Mouse (Mus musculus) neural tube, embryonic 13.5 days (tissue): ENCODE measurements around the gene Galnt6. TPM values are rescaled to one million over a fixed set of nuclear protein-coding genes. Genes with fewer than 3 reads are reported as not detected.

Source experiments
- microRNA-seq: library from miRNA; unstranded; fragments of <30 nt; microRNA quantifications from one replicate; pipeline ENCODE4, GENCODE M21; 2016
- polyA plus RNA-seq: library from polyadenylated mRNA; unstranded; fragments of >200 nt; fragmentation: Nextera tagmentation; extraction: Ambion mirVana; gene quantifications from 2 replicates; pipeline ENCODE4 v1.2.1, GENCODE M21; 2015

Gene Galnt6
- polyA plus RNA-seq, 1 experiment from 2014 or later, result 0.38 TPM

Small RNA genes lying within 50 kb of the gene (microRNA-seq; reads per million reads assigned to microRNA genes)
- gene Mir6961, result not detected

Other genes with a start within 250 kb of the Galnt6 start
- gene Csrnp2, start 233.9 kb downstream of the Galnt6 start, polyA plus RNA-seq, result 39.1 and 43.8 TPM in 2 replicates
- 35.4 and 36.8 TPM in 2 replicates for gene Tfcp2, start 177.4 kb downstream of the Galnt6 start, polyA plus RNA-seq
- gene Pou6f1, start 129.4 kb downstream of the Galnt6 start, polyA plus RNA-seq, result 38.8 and 41.6 TPM in 2 replicates
- gene Dazap2, start 114.0 kb downstream of the Galnt6 start, polyA plus RNA-seq, result 161 and 162 TPM in 2 replicates
- 3.1 and 4.1 TPM in 2 replicates for gene Smagp, start 92.4 kb downstream of the Galnt6 start, polyA plus RNA-seq
- gene Bin2, start 59.8 kb downstream of the Galnt6 start, polyA plus RNA-seq, result 2.8 and 3.7 TPM in 2 replicates
- 1.2 and 2.5 TPM in 2 replicates for gene Cela1, start 41.5 kb downstream of the Galnt6 start, polyA plus RNA-seq
- 17.9 and 20.3 TPM in 2 replicates for gene Slc4a8, start 32.4 kb upstream of the Galnt6 start, polyA plus RNA-seq
- gene Scn8a, start 140.5 kb upstream of the Galnt6 start, polyA plus RNA-seq, result 17.6 and 18.2 TPM in 2 replicates